Mouse (Mus musculus): Measurements from ENCODE around the gene Llgl2. TPM values are rescaled to one million over a fixed set of nuclear protein-coding genes. Genes with fewer than 3 reads are reported as not detected.

The Llgl2 gene
- polyA plus RNA-seq, 1 experiment from 2014 or later = 18.7 TPM

DNA sequence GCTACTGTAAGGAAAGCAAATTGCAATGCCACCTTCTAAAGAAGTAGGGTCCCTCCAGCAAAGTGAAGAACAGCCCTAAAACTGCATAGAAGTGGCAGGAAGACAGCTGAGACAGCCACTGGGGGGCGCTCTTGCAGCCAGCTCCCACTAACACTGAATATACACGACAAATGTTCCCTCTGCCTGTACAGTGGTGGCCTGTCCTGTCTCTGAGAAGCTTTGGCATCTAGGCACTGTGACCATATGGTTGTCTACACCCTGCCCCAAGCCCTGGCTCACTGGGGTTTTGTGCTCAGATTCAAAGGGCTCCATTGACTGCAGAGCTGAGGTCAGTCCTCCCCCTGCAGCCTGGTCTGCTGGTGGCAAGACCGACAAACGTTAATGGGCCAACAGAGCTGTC lies 75.0 kb downstream of the Llgl2 start:
- 19% methylated on average over 4 of the region's 4 CpGs for WGBS
- ATAC-seq (replicated peaks; ENCODE audit: low FRiP score) (no peak; the same call in 1 of the 2 replicates), DNase-seq (ENCODE audit: low spot score) (peak; percentile 66)
- peaks cover 54% of the 10 kb centered on the region for H3K4me1 ChIP-seq (replicated peaks; ENCODE audit: control insufficient read depth, insufficient read depth, low read length)
- H3K4me3 ChIP-seq (ENCODE audit: low read depth, low read length) = no peak overlapping the region
- H3K9ac ChIP-seq (ENCODE audit: low read depth, low read length) = peak overlapping the region; percentile 80
- no peaks in the 10 kb centered on the region for H3K9me3 ChIP-seq (ENCODE audit: control insufficient read depth, low read length)
- no peaks in the 10 kb centered on the region for H3K27me3 ChIP-seq (replicated peaks; ENCODE audit: control insufficient read depth, insufficient read depth, low read length)
- H3K27ac ChIP-seq (ENCODE audit: low read depth, low read length) = peak overlapping the region; percentile 100
- peak overlapping the region; percentile 40 for H3K4me2 ChIP-seq
- H3K36me3 ChIP-seq (ENCODE audit: control insufficient read depth, insufficient read depth, low read length) = peaks cover 2% of the 10 kb centered on the region; the same call in 1 of the 2 replicates

- Histone ChIP-seq H3K9me3 (ENCODE audit: control insufficient read depth, low read length) (no peaks in the 10 kb centered on the region), H3K4me2 (peak within 1 kb of the TSS; percentile 81), H3K9ac (ENCODE audit: low read depth, low read length) (peak within 1 kb of the TSS; percentile 80), H3K27ac (ENCODE audit: low read depth, low read length) (peak within 1 kb of the TSS; percentile 100), H3K4me1 (replicated peaks; ENCODE audit: control insufficient read depth, insufficient read depth, low read length) (peaks cover 62% of the 10 kb centered on the region), H3K4me3 (ENCODE audit: low read depth, low read length) (peak within 1 kb of the TSS; percentile 53), H3K27me3 (replicated peaks; ENCODE audit: control insufficient read depth, insufficient read depth, low read length) (no peaks in the 10 kb centered on the region), H3K36me3 (ENCODE audit: control insufficient read depth, insufficient read depth, low read length) (peaks cover 2% of the 10 kb centered on the region; the same call in 1 of the 2 replicates)
- ATAC-seq (replicated peaks; ENCODE audit: low FRiP score) (peak; percentile 19), DNase-seq (ENCODE audit: low spot score) (no peak)
- 25% methylated on average over 16 of the region's 16 CpGs for WGBS
Observed at GRCm38 (mm10) chr11:115899486-115900266, 75.8 kb downstream of the Llgl2 start, which contains the start of gene Smim5. Smim5 (plus strand) TSS chr11:115899966.

GRCm38 (mm10) chr11:115900561-115901337 lies 76.9 kb downstream of the Llgl2 start:
- DNase-seq (ENCODE audit: low spot score) (no peak), ATAC-seq (replicated peaks; ENCODE audit: low FRiP score) (no peak)
- H3K4me3 ChIP-seq (ENCODE audit: low read depth, low read length) = peak overlapping the region; percentile 53
- H3K27ac ChIP-seq (ENCODE audit: low read depth, low read length) = peak overlapping the region; percentile 100
- H3K36me3 ChIP-seq (ENCODE audit: control insufficient read depth, insufficient read depth, low read length) = peaks cover 2% of the 10 kb centered on the region; the same call in 1 of the 2 replicates
- peak overlapping the region; percentile 81 for H3K4me2 ChIP-seq
- no peaks in the 10 kb centered on the region for H3K27me3 ChIP-seq (replicated peaks; ENCODE audit: control insufficient read depth, insufficient read depth, low read length)
- H3K9me3 ChIP-seq (ENCODE audit: control insufficient read depth, low read length) = no peaks in the 10 kb centered on the region
- H3K9ac ChIP-seq (ENCODE audit: low read depth, low read length) = peak overlapping the region; percentile 80
- WGBS = 46% methylated on average over 8 of the region's 8 CpGs
- H3K4me1 ChIP-seq (replicated peaks; ENCODE audit: control insufficient read depth, insufficient read depth, low read length) = peaks cover 72% of the 10 kb centered on the region

- WGBS = 42% methylated on average over 9 of the region's 9 CpGs
- Histone ChIP-seq H3K9me3 (ENCODE audit: control insufficient read depth, low read length) (no peaks in the 10 kb centered on the region), H3K27ac (ENCODE audit: low read depth, low read length) (peak overlapping the region; percentile 100), H3K4me1 (replicated peaks; ENCODE audit: control insufficient read depth, insufficient read depth, low read length) (peaks cover 75% of the 10 kb centered on the region), H3K4me2 (peak overlapping the region; percentile 81), H3K36me3 (ENCODE audit: control insufficient read depth, insufficient read depth, low read length) (peaks cover 3% of the 10 kb centered on the region; the same call in 1 of the 2 replicates), H3K4me3 (ENCODE audit: low read depth, low read length) (peak overlapping the region; percentile 53), H3K27me3 (replicated peaks; ENCODE audit: control insufficient read depth, insufficient read depth, low read length) (no peaks in the 10 kb centered on the region), H3K9ac (ENCODE audit: low read depth, low read length) (peak overlapping the region; percentile 80)
- ATAC-seq (replicated peaks; ENCODE audit: low FRiP score) (peak; percentile 72), DNase-seq (ENCODE audit: low spot score) (peak; percentile 69)
Observed at GRCm38 (mm10) chr11:115901338-115902161, 77.7 kb downstream of the Llgl2 start.

DNA sequence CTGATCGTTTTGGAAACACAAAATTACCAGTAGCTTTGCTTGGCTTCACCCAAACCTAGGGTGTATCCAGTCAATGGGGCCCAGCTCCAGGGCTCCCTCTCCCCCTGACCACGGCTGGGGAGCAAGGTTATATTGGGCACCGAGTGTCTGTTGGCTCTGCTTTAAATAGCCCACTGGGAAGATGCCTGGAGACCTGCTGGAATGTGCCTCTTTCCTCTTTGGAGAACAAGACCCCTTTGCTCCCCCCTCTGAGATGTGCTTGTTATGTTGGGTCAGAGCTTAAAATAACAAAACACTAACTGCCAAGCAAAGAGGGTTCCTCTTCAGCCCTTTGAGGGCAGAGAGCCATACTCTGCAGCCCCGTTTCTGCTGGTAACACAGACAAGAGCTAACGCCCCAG lies 78.3 kb downstream of the Llgl2 start:
- H3K27ac ChIP-seq (ENCODE audit: low read depth, low read length) = peak overlapping the region; percentile 100
- peak overlapping the region; percentile 81 for H3K4me2 ChIP-seq
- H3K4me3 ChIP-seq (ENCODE audit: low read depth, low read length) = peak overlapping the region; percentile 53
- no peaks in the 10 kb centered on the region for H3K27me3 ChIP-seq (replicated peaks; ENCODE audit: control insufficient read depth, insufficient read depth, low read length)
- H3K4me1 ChIP-seq (replicated peaks; ENCODE audit: control insufficient read depth, insufficient read depth, low read length) = peaks cover 75% of the 10 kb centered on the region
- WGBS = 39% methylated on average over 5 of the region's 5 CpGs
- H3K36me3 ChIP-seq (ENCODE audit: control insufficient read depth, insufficient read depth, low read length) = peaks cover 5% of the 10 kb centered on the region; the same call in 1 of the 2 replicates
- peak overlapping the region; percentile 80 for H3K9ac ChIP-seq (ENCODE audit: low read depth, low read length)
- H3K9me3 ChIP-seq (ENCODE audit: control insufficient read depth, low read length) = no peaks in the 10 kb centered on the region
- DNase-seq (ENCODE audit: low spot score) = no peak
- no peak for ATAC-seq (replicated peaks; ENCODE audit: low FRiP score)

GRCm38 (mm10) chr11:115902831-115903230 lies 79.0 kb downstream of the Llgl2 start:
- Histone ChIP-seq H3K36me3 (ENCODE audit: control insufficient read depth, insufficient read depth, low read length) (peaks cover 5% of the 10 kb centered on the region; the same call in 1 of the 2 replicates), H3K9ac (ENCODE audit: low read depth, low read length) (peak overlapping the region; percentile 80), H3K9me3 (ENCODE audit: control insufficient read depth, low read length) (no peaks in the 10 kb centered on the region), H3K27me3 (replicated peaks; ENCODE audit: control insufficient read depth, insufficient read depth, low read length) (no peaks in the 10 kb centered on the region), H3K4me3 (ENCODE audit: low read depth, low read length) (peak overlapping the region; percentile 53), H3K4me2 (peak overlapping the region; percentile 81), H3K27ac (ENCODE audit: low read depth, low read length) (peak overlapping the region; percentile 100), H3K4me1 (replicated peaks; ENCODE audit: control insufficient read depth, insufficient read depth, low read length) (peaks cover 75% of the 10 kb centered on the region)
- ATAC-seq (replicated peaks; ENCODE audit: low FRiP score) = no peak
- 39% methylated on average over 1 of the region's 1 CpGs for WGBS
- no peak for DNase-seq (ENCODE audit: low spot score)

- Histone ChIP-seq H3K4me3 (ENCODE audit: low read depth, low read length) (peak overlapping the region; percentile 53; the same call in 1 of the 2 replicates), H3K4me1 (replicated peaks; ENCODE audit: control insufficient read depth, insufficient read depth, low read length) (peaks cover 74% of the 10 kb centered on the region), H3K9ac (ENCODE audit: low read depth, low read length) (peak overlapping the region; percentile 80), H3K36me3 (ENCODE audit: control insufficient read depth, insufficient read depth, low read length) (peaks cover 5% of the 10 kb centered on the region; the same call in 1 of the 2 replicates), H3K27ac (ENCODE audit: low read depth, low read length) (peak overlapping the region; percentile 100), H3K4me2 (peak overlapping the region; percentile 81), H3K9me3 (ENCODE audit: control insufficient read depth, low read length) (no peaks in the 10 kb centered on the region), H3K27me3 (replicated peaks; ENCODE audit: control insufficient read depth, insufficient read depth, low read length) (no peaks in the 10 kb centered on the region)
- DNase-seq (ENCODE audit: low spot score) = peak; percentile 79
- peak; percentile 88 for ATAC-seq (replicated peaks; ENCODE audit: low FRiP score)
- 32% methylated on average over 11 of the region's 11 CpGs for WGBS
Observed at GRCm38 (mm10) chr11:115903384-115904230, 79.8 kb downstream of the Llgl2 start.
